Mouse (Mus musculus) stomach, postnatal 0 days (tissue): ENCODE measurements around the gene Rngtt. TPM values are rescaled to one million over a fixed set of nuclear protein-coding genes. Genes with fewer than 3 reads are reported as not detected.
"Not testable (repeated sequence)": the region's sequence is repeated elsewhere in the genome, so short reads cannot be mapped to it uniquely, and the experiment has no call there.

Experiments
- ATAC-seq: fragments of 200-750 bp; cut with Nextera tagmentation; 2 replicates; pipeline ENCODE4 v1.8.0; 2017; ENCODE audit not compliant: low FRiP score, low TSS enrichment
- DNase-seq: peaks from one replicate; pipeline ENCODE4 v3.0.0-alpha.2; 2016; ENCODE audit warnings: low spot score
- H3K27ac ChIP-seq: fragments of 300-500 bp; sonication (generic); replicated peaks from 2 replicates; pipeline ENCODE4 v1.5.1; 2014; ENCODE audit warnings: mild to moderate bottlenecking, control low read depth
- H3K27me3 ChIP-seq: fragments of 300-500 bp; sonication (generic); 2 replicates; pipeline ENCODE4 v1.6.1; 2014; ENCODE audit warnings: low read length; ENCODE audit not compliant: control insufficient read depth, insufficient read depth
- H3K36me3 ChIP-seq: fragments of 300-500 bp; sonication (generic); 2 replicates; pipeline ENCODE4 v1.6.1; 2014; ENCODE audit warnings: low read length, mixed read lengths; ENCODE audit not compliant: control insufficient read depth, insufficient read depth
- H3K4me1 ChIP-seq: fragments of 300-500 bp; sonication (generic); replicated peaks from 2 replicates; pipeline ENCODE4 v1.6.1; 2014; ENCODE audit warnings: antibody characterized with exemption; ENCODE audit not compliant: control insufficient read depth, insufficient read depth
- H3K4me2 ChIP-seq: fragments of 300-500 bp; sonication (generic); replicated peaks from 2 replicates; pipeline ENCODE4 v1.6.1; 2014; ENCODE audit warnings: low read depth, mild to moderate bottlenecking, control low read depth, moderate library complexity
- H3K4me3 ChIP-seq: fragments of 300-500 bp; sonication (generic); 2 replicates; pipeline ENCODE4 v1.5.1; 2014; ENCODE audit warnings: low read depth, low read length, control low read depth
- H3K9ac ChIP-seq: fragments of 300-500 bp; sonication (generic); 2 replicates; pipeline ENCODE4 v1.6.1; 2014; ENCODE audit warnings: mild to moderate bottlenecking, low read length, control low read depth, mixed read lengths
- H3K9me3 ChIP-seq: fragments of 300-500 bp; sonication (generic); 2 replicates; pipeline ENCODE4 v1.6.1; 2016; ENCODE audit warnings: low read length; ENCODE audit not compliant: control insufficient read depth
- CTCF ChIP-seq: IDR thresholded peaks from 2 replicates; pipeline ENCODE4 v1.5.1; 2016; ENCODE audit warnings: antibody characterized with exemption, low read depth, mild to moderate bottlenecking, moderate library complexity
- EP300 ChIP-seq: optimal IDR thresholded peaks from 2 replicates; pipeline ENCODE3; 2016; ENCODE audit warnings: antibody characterized with exemption
- WGBS: fragments of 180-500 bp; shearing (Covaris S2); extraction: QIAGEN DNeasy Blood & Tissue Kit; methylation state at CpG from one replicate; pipeline ENCODE4 v1.1.7; 2014; 5-methylcytosine and 5-hydroxymethylcytosine counted together
- polyA plus RNA-seq: library from polyadenylated mRNA; unstranded; fragments of >200 nt; fragmentation: Nextera tagmentation; extraction: Ambion mirVana; gene quantifications from 2 replicates; pipeline ENCODE4 v1.2.1, GENCODE M21; 2015

Gene Rngtt
- polyA plus RNA-seq, 1 experiment from 2014 or later: 9.6 TPM

DNA sequence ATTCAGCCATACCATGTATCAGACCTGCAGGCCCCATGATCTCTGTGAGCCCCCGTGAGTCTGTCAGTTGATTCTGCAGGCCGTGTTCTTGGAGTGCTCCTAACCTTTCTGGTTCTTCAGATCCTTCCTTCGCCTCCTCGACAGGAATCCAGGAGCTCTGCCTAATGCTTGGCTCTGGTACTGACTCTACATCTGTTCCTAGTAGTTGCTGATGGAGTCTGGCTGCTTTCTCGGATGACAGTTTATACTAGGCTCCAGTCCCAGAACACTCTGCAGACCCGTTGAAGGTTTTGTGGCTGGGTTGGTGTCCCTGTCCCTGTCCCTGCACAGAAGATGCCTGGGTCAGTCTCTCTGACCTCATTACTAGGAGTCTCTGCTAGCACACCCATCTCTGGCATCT, 131.8 kb downstream of the Rngtt start:
- ATAC-seq: no peak

DNA sequence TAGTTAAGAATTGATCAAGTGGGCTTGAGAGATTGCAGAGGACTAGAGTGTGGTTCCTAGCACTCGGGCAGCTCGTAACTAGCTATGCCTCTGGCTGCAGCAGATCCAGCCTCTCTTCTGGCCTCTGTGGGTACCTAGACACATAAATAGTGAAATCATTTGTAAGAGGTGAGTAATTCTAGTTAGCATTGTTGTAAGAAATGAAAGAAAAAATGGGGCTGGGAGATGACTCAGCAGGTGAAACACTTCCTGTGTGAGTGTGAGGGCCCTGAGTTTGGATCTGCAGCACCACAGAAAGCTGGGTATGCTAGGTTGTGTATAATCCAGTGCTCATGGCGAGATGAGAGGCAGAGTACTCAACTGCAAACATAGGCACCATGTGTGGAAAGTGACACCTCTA, 136.2 kb downstream of the Rngtt start:
- ATAC-seq: no peak
- 85% methylated on average over 3 of the region's 3 CpGs for WGBS

More for the DNA sequence above, 131.8 kb downstream of the Rngtt start:
- Histone ChIP-seq H3K9me3 (no peaks in the 10 kb centered on the region), H3K9ac (no peak overlapping the region), H3K27me3 (no peaks in the 10 kb centered on the region), H3K4me1 (no peaks in the 10 kb centered on the region), H3K36me3 (no peaks in the 10 kb centered on the region), H3K4me3 (no peak overlapping the region), H3K27ac (no peak overlapping the region), H3K4me2 (no peak overlapping the region)
- TF ChIP-seq EP300 (no peak), CTCF (no peak)
- DNase-seq: no peak
- 59% methylated on average over 6 of the region's 6 CpGs for WGBS

DNA sequence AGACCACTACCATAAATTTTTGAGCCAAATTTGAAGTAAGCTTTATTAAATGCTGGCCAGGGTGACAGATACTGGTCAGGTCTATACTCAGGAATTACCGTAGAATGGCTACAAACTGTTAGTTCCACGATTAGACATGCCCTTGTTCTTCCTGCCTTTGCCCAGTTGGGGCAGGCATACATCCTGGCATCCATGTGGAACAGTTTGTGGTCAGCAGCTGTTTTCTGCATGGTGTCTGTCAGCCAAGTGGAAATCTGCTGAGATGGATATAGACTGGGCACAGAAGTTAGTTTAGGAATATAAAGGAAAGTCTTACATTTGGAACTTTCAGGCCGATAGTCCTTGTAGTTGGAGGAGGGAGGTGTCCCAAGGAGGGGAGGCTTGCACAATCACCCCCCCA, 136.8 kb downstream of the Rngtt start:
- H3K27ac ChIP-seq: no peak overlapping the region
- no peak overlapping the region for H3K4me2 ChIP-seq
- DNase-seq (no peak), ATAC-seq (no peak)
- H3K9me3 ChIP-seq: no peaks in the 10 kb centered on the region
- H3K4me1 ChIP-seq: no peaks in the 10 kb centered on the region
- 86% methylated on average over 3 of the region's 3 CpGs for WGBS
- TF ChIP-seq CTCF (no peak), EP300 (no peak)
- H3K36me3 ChIP-seq: no peaks in the 10 kb centered on the region
- H3K27me3 ChIP-seq: no peaks in the 10 kb centered on the region
- no peak overlapping the region for H3K4me3 ChIP-seq
- H3K9ac ChIP-seq: no peak overlapping the region

More for the DNA sequence above, 136.2 kb downstream of the Rngtt start:
- Histone ChIP-seq H3K9me3 (no peaks in the 10 kb centered on the region), H3K36me3 (no peaks in the 10 kb centered on the region), H3K4me1 (no peaks in the 10 kb centered on the region), H3K4me2 (no peak overlapping the region), H3K27me3 (no peaks in the 10 kb centered on the region), H3K27ac (no peak overlapping the region), H3K9ac (no peak overlapping the region), H3K4me3 (no peak overlapping the region)
- no peak for DNase-seq
- TF ChIP-seq CTCF: no peak
- no peak for TF ChIP-seq EP300

DNA sequence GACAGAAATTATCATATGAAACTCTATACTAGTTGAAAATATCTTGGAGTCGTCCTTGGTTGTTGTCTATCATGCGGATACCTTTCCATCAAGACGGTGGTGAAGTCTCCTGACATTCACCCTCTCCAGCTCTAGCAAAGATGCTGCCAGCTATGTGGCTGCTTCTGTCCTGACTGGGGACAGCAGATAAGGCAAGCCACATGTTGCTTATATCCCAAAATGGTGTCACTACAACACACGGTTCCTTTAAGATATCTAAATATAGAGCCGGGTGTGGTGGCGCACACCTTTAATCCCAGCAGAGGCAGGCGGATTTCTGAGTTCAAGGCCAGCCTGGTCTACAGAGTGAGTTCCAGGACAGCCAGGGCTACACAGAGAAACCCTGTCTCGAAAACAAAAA, 140.2 kb downstream of the Rngtt start:
- ATAC-seq: not testable (repeated sequence)

DNA sequence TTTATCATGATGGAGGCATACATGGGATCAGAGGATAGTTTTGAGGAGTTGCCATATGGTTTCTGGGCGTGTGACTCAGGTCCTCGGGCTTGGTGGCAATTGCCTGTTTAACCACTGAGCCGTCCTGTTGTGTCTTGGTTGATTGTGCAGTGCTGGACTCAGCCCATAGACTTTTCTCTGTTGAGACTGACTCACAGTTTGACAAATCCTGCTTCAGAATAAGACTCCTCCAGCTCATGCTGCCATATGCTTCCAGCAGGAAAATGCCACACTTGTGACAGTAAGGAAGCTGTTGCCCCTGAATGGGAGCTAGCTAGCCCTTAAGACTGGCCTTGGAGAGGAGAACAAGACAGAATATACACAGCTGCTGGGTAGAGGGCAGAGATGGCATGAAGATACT, 149.7 kb downstream of the Rngtt start:
- Histone ChIP-seq H3K27me3 (no peaks in the 10 kb centered on the region), H3K27ac (no peak overlapping the region), H3K4me1 (no peaks in the 10 kb centered on the region), H3K4me3 (no peak overlapping the region), H3K9me3 (no peaks in the 10 kb centered on the region), H3K4me2 (no peak overlapping the region), H3K36me3 (no peaks in the 10 kb centered on the region), H3K9ac (no peak overlapping the region)
- TF ChIP-seq CTCF: no peak
- no peak for TF ChIP-seq EP300
- no peak for DNase-seq
- 90% methylated on average over 3 of the region's 3 CpGs for WGBS
- ATAC-seq: no peak

More for the DNA sequence above, 140.2 kb downstream of the Rngtt start:
- not testable (repeated sequence) for H3K27me3 ChIP-seq, H3K4me3 ChIP-seq, DNase-seq, H3K27ac ChIP-seq, H3K9me3 ChIP-seq, H3K9ac ChIP-seq, H3K4me1 ChIP-seq, H3K4me2 ChIP-seq, H3K36me3 ChIP-seq
- WGBS: 87% methylated on average over 8 of the region's 8 CpGs

DNA sequence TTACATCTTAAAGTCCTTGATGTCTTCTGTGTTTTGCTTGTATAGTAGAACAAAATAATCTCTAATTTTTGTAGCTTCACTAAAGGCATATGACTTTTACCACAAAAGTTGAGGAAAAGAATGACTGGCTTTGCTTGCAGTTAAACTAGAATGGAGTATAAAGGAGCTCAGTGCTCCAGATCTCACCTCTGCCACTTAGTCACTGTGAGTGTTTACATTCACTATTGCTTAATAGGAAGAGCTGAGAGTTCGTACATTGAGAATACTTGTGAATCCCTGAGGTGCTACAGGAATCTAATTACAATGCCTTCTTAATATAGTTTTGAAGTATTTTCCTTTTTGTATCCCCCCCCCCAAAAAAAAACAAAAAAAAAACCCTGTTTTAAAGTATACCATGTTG, 154.3 kb downstream of the Rngtt start:
- WGBS: 41% methylated on average over 1 of the region's 1 CpGs
- Histone ChIP-seq H3K9me3 (no peaks in the 10 kb centered on the region), H3K4me2 (no peak overlapping the region), H3K36me3 (no peaks in the 10 kb centered on the region), H3K4me3 (no peak overlapping the region), H3K4me1 (no peaks in the 10 kb centered on the region), H3K9ac (no peak overlapping the region), H3K27me3 (no peaks in the 10 kb centered on the region), H3K27ac (no peak overlapping the region)
- DNase-seq: no peak
- TF ChIP-seq EP300: no peak
- no peak for TF ChIP-seq CTCF
- ATAC-seq: no peak
